Mouse (Mus musculus) stomach, postnatal 0 days (tissue): ENCODE measurements at regions not wholly inside any gene's neighbourhood (a gene's known extent, or its start where the extent isn't known, plus 50 kb on each side); places are given as distances from the start of the nearest gene placed in this dataset.

Source experiments
- CTCF ChIP-seq: IDR thresholded peaks from 2 replicates; pipeline ENCODE4 v1.5.1; 2016; ENCODE audit warnings: antibody characterized with exemption, low read depth, mild to moderate bottlenecking, moderate library complexity
- EP300 ChIP-seq: optimal IDR thresholded peaks from 2 replicates; pipeline ENCODE3; 2016; ENCODE audit warnings: antibody characterized with exemption

DNA sequence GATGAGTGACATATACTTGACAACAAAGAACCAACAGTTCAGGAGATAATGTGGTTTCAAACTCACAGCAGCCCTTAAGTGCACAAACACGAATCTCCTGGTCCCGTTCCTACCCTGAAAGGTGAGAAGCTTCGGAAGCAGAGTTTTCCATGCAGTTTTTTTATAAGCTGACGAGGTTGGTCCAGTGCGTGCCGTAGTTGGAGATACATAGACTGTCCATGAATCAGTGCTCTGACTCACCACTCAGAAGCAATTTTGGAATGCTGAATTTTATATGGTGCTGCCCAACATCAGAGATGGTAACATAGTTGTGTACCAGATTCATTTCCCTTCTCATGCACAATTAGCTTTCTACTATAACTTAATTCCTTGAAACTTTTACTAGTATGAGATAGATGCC, 2263.3 kb upstream of the Gm7489 start:
- no peak for TF ChIP-seq CTCF
- no peak for TF ChIP-seq EP300
